Mouse (Mus musculus): ENCODE results near the gene Ints7.

Gene Ints7

DNA sequence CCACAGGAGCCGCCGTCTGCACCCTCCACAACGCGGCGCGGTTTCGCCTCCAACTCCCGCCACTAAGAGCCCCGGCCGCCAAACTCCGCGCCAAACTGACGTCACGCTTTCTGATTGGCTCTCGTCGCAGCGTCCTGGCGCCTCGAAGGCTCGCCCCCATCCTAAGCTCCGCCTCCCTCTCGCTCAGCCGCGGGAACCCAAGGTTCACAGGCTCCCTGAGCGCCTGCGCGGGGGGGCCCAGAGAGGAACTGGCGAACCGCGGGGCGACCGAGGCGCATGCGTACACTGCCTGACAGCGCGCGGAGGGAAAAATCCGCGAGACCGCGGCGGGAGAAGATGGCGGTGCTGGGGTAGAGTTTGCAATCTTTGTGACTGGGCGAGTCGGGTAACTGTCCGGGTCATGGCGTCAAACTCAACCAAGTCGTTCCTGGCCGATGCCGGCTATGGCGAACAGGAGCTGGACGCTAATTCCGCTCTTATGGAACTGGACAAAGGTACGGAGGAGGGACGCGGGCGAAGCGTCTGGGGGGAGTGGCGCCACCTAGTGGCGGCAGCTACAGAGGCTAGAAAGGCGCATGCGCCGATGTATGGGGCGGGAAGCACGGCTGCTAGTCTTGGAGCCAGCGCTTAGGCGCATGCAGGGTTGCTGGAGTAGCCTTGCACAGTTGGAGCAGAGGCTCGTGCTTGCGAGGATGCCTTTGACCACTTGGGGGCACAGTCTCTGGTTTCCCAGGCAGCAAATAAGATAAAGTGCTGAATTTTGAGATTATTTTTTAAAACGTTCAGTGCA lies at the start of gene Ints7, which contains the start of gene Dtl:
TSS of gene Ints7 (plus strand) at position 179 of the 790 bp plus-strand sequence.
TSS of gene Dtl (minus strand) at position 87 of the 790 bp plus-strand sequence.
- DNase-seq (ENCODE audit: low read depth), result peak; percentile 100

DNA sequence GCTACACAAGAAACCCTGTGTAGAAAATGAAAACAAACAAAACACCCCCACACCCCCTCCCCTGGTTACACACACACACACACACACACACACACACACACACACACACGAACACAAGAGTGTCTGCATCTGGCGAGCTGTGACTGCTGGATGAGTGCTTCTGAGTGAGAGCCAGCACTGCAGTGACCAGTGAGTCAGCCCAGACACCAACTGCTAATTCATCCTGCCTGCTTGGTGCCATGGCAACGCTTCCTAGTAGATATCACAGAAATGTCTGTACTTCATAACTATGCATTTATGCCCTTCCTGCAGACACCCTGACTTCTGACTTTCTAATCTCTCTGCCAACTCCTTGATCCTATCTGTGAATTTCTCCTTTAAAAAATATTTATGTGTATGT lies 48.3 kb upstream of the Ints7 start:
- no peak for DNase-seq (ENCODE audit: low read depth)

DNA sequence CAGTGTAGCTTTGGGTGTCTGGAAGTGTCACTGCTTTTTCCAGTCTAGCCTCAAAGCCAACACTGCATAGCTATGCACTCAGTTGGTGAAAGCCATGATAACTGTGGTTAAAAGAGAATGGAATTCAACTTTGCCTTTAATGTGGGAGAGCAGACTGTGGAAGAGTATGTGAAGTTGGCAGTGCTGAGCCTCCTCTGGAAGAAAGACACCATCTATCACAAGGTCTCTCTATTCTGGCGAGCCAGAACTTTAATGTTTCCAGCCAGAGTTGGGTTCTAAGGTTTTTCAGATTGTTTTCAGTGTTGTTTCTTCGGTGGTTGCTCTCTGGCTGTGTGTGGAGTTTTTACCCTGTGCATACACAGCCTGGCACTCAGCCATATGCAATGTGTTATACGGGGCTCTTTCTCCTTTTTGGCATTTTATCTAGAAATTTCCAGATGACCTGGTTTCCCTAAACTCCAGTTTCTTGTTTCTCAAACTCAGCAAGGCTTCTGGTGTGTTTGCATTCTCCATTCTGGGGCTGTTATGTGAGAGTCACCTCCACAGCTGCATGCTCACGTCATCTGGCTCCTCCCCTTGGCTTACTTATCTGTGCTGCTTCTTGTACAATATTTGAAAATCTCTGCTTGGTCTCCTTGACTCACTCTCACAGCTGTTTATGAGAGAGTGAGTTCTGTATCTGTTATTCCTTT lies 47.4 kb upstream of the Ints7 start:
- DNase-seq (ENCODE audit: low read depth), result no peak

DNA sequence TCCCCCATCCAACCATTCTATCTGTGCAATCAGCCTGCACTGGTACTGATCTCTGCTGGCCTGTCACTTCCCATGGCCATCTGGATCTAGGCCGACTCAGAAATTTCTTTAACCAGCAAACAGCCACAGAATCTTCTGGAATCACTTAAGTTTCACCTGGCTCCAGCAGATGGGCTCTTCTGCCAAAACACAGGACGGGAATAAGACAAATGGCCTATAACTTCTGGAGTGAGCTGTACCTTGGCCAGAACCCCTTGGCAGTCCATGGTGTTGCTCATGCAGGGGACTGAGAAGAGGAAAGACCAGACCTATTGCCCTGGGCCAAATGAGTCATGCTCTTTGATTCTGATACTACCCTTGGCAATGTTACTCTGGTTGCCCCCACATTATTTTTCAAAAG lies 46.0 kb upstream of the Ints7 start:
- no peak for DNase-seq (ENCODE audit: low read depth)

DNA sequence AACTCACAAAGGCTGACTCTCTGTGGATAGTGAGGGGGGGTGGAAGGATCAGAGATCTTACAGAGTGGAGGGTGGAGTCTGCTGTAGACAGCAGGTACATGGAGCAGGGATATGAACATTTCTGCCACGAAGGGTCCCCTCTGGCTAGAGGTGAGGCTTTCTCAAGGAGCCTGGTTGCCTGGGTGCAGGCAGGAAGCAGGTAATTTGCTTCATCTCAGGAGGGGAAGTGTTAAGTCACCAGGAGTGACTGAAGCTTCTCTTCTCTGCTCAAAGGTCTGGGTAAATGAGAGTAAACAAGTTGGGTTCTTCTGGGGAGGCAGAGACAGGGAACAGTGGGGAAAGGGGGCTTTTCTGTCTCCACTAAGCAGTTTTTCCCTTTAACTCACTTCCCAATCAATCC lies 44.4 kb upstream of the Ints7 start:
- DNase-seq (ENCODE audit: low read depth), result no peak

DNA sequence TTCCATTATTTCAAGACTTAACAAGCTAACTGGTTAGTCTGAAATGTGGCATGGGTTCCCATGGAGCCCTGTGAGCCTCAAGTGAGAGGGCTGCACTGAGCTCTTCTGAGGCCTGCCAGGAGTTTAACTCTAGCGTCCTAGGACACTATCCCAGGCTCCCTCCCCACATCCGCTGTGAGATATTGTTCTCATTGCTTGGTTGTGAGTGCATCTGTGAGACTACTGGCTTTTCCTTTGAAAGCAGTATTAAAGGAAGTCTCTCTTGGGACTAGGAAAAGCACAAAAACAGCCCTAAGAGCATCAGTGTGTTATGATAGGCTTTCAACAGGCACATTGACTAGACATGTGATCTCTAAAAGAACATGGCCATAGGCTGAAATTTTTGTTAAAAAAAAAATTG lies 40.5 kb upstream of the Ints7 start:
- DNase-seq (ENCODE audit: low read depth), result no peak

DNA sequence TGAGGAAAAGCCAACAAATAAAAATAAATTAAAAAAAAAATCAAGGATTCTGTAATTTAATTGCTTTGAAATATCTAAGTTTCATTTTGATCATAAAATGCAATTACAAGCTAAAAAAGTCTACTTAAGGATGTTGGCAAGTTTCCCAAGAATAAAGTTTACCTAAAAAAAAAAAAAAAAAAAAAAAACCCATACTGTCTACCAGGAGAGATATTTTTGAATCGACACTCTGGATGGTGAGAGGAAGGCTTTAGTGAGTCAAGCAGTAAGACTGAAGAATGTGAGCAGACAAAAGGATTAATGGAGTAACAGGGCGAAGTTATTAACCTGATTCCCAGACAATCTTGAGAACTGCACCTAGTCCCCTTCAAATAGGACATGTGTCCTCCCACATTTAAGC lies 35.1 kb upstream of the Ints7 start:
- no peak for DNase-seq (ENCODE audit: low read depth)

DNA sequence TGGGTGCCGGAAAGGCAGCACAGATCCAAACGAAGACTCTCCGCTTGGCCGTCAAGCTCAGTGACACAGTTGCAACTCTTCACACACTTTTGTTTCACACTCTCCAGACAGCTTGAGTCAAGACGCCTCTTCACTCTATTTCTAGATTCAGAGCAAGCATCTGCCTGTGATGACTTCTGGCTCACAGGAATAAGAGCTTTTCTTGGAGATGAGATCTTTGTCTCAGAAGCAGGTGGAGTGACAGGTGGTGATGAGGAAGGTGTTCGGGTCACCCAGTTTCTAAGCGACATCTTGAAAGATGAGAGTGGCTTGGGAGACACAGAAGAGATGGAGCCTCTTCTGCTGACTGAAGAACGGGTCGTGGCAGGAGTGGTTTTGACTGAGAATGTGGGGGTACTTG lies 34.4 kb upstream of the Ints7 start:
- no peak for DNase-seq (ENCODE audit: low read depth)

DNA sequence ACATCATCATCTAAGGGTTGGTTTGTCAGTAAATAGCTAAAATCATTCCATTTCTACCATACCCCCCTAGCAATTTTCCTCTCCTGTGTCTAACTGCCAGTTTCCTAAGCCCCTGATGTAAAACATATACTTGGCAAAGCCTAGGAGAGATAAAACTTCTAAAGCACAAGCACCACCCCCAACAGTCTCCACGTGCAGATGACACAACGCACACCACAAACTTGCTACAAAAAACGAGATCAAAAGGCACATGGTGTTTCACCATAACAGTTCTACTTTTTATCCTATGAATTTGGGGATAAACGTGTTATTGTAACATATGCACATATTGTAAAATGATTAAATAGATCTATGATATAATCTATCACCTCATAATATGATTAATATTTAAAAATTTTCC lies 33.8 kb upstream of the Ints7 start:
- DNase-seq (ENCODE audit: low read depth), result no peak

DNA sequence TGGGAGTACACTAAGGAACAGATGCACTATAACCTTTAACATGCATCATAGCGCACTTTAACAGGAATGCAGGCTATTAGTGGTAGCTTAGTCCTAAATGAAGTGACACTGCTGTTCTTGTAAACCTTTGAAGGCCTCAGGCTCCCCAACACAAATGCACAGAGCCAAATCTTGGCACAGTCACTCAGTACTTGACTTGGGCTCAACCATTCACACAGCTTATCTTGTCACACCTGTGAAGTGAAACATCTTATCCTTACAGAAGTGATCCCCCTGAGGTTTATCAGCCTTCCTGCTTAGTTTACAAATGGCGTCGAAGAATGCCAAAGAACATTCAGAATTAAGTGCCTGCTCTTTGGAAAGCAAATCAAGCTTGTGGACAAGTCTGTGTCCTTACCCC lies 31.7 kb upstream of the Ints7 start:
- no peak for DNase-seq (ENCODE audit: low read depth)

DNA sequence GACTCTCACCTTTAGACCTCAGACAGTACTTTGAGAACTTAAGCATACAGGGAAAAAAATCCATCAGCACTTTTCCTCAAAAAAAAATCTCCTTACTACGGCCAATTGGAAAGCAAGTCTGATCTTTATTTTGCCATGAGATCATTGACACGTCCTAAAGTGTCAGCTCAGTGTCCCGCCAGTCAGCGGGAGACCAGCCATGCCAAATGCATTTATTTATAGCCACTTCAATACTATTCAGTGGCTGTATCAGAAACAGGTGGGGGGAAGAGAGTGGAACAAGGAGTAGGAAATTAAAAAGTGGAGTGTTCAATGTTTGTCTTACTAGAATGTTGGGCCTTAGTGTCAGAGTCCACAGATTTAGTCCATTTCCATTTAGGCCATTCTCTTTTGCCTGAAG lies 24.6 kb upstream of the Ints7 start:
- DNase-seq (ENCODE audit: low read depth), result no peak

DNA sequence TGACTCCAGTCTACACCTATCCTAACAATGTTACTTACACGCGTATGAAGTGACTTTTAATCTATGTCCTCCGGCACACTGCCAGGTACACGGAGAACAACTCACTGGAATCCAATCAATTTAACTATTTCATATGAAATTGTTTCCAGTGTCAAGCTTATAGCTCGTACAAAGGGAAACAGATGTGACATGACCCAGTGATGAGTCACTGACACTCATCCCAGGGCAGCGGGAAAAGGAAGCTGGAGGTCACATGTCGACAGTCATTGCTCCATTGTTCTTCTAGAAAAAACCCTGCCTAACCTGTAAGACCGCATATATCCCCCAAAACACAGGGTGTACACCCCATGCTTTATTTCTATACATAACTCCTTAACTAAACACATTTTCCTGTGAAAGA lies 18.3 kb upstream of the Ints7 start:
- no peak for DNase-seq (ENCODE audit: low read depth)

DNA sequence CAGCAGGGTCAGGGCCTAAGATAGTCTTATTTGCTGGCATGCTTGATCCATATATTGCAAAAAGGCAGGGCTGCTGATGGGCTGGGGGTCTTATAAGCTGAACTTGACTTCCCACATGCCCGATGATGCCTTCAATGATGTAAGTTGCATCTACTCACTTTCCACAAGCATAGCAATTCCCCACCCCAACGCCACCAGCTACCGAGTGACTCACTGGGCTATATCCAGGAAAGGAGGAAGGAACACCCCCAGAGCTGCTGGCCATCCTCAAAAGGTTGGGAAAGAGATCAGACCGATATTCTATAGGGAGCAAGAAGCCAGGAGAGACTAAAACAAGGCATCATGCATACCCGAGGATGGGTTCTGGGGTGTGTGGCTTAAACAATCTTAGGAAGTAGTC lies 15.7 kb upstream of the Ints7 start:
- no peak for DNase-seq (ENCODE audit: low read depth)

DNA sequence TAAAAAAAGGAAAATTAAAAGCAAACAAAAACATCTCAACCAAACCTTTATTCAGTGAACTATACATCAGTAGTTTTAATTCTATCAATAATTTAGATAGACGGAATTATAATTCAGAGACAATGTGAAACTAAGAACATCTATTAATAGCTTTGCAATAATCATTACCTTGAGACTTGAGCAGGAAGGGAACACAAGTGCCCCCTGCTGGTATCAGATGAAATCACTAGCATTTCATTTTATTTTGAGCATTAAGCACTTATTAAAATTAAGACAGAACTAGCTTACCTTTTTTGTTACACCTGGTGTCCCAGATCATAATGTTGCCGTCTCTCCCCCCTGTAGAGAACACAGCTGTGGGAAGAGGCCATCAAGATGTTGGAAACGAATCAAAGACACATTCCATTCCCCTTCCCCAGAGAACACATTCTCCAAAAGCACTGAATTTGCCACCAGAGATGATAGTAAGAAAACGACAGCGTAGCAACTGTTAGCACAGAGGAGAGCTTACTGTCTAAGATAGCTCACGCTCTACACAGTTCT lies 12.5 kb upstream of the Ints7 start:
- no peak for DNase-seq (ENCODE audit: low read depth)

DNA sequence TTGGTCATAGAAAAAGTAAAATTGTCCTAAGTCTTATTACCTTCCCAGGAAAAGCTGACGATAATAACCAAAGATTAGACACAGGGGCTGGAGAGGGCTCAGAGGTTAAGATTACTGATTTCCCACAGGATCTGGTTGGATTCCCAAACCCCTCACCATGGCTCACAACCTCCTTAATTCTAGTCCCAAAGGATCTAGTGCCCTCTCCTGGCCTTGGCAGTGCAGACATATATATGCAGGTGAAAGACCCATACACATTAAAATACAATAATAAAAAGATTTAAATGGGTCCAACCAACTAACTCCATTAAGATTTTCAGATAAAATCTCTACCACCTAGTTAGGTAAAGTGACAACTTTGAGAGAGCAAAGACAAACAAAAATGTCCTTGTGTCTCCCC lies 7.6 kb upstream of the Ints7 start:
- DNase-seq (ENCODE audit: low read depth), result no peak

DNA sequence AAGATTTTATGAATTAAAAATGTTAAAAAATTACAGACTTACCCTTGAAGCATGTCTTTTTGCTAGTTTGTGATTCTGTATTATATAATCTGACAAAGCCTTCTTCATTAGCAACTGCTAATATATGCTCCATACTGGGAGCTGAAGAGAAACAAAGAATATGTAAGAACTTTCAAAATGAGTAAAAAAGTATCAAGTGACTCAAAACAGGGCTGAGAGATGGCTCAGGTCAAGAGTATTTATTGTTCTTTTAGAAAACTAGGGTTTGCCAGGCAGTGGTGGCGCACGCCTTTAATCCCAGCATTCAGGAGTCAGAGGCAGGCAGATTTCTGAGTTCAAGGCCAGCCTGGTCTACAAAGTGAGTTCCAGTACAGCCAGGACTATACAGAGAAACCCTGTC lies 5.8 kb upstream of the Ints7 start:
- DNase-seq (ENCODE audit: low read depth), result no peak

DNA sequence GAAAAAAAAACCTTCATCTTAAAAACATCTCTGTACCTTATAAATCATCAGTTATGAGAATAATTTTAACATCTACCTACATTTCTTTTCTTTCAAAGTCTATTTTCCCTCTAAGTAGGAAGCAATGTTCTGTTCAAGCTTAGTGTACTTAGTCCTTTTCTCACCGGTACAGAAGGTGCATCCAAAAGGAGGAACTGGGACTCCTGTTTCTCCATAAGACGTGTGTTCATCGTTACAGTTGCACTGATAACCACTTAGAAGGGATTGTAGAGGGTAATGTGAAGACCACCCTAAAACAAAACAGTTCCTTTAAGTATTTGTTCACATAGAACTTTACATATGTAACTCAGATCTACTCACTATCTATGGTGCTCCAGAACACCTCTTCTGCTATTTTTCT lies 5.0 kb upstream of the Ints7 start:
- no peak for DNase-seq (ENCODE audit: low read depth)

DNA sequence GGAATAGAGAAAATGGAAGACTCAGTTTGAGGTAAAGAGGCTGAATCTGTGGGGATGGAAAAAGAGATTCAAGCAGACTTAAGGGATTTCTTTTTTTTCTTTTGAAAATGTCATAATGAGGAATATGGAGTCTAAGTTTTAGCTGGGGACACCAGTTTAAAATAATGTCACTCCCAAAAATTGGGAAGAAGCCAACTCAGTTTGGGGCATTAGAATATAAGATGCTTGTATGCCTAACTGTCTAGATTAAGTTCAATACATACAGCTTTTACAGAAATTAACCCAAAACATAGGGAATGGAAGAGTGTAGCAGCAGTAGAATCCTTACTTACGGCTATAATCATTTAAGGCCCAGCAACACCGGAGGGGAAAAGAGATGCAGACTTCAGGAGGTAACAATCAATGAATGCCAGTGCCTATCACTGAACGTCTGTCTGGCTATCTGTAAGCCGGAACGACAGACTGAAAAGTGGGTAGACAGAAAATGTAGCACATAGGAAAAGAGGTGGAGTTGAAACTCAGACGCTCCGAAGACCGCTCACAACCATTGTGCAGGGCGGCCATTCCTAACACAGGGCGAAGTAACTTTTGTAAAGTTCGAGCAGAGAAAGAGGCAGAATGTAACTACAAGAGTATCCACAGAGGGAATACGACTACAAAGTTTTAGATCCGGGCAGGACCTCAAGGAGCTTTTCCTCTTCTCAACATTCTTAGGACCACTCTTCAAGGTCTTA lies 1.4 kb upstream of the Ints7 start:
- DNase-seq (ENCODE audit: low read depth), result no peak

DNA sequence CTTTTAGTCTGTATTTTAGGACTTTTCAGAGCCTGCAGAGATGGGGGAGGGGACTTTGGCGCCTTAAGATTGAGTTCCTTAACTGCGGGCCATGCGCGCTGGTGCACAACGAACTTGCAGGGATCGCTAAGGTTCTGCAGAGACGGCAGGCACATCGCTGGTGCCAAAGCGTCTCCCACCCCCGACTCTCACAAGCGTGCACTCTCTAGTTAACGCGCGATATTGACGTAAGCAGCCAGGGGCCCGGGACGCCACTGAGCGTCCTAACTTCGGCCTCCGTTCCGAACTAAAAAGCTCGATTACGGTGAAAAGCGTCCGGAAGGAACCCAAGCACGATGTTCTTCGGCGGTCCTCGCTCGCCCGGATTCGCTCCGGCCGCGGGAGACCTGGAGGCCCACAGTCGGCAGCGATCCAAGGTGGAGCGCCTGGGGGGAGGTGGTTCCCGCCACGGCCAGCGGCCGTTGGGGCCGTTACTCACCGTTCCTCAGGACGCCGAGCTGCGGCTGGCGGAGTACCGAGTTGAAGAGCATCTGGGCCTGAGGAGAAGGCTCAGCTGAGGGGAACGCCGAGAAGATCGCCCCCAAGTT lies 472 bp upstream of the Ints7 start:
- peak; percentile 71 for DNase-seq (ENCODE audit: low read depth)

DNA sequence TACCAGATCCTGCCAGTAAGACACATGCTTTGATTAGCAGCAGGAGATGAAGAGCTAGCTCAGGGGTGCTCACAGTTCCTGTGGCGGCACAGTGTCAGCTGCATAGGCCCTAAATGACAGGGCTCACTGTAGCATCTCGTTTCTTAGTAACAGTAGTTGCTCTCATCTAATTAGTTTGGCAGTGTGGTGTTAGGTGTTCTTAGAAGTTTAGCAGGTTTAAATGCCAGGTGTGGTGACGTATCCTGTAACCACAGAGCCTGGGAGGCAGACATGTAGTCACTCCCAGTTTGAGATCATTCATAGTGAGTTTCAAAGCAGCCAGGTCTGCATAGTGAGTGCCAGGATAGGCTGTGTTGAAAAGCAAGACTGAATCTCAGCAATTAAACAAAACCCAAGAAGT lies 4.1 kb downstream of the Ints7 start:
- DNase-seq (ENCODE audit: low read depth), result no peak

DNA sequence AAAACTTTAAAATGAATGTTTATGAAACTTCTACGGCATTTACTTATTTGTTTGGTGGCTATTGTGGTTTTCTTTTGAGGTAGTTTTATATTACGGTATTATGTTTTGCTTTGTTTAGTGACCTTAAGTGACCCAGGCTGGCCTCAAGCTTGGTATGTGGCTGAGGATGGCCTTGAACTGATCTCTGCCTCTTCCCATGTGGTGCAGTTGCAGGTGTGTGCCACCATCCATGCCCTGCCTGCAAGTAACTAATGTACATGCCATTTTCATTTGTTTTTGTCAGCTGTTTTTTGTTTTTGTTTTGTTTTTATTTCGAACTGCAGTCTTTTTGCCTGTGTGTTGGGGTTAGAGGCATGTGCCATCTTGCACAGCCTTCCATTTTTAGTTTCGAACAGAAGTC lies 6.2 kb downstream of the Ints7 start:
- no peak for DNase-seq (ENCODE audit: low read depth)

DNA sequence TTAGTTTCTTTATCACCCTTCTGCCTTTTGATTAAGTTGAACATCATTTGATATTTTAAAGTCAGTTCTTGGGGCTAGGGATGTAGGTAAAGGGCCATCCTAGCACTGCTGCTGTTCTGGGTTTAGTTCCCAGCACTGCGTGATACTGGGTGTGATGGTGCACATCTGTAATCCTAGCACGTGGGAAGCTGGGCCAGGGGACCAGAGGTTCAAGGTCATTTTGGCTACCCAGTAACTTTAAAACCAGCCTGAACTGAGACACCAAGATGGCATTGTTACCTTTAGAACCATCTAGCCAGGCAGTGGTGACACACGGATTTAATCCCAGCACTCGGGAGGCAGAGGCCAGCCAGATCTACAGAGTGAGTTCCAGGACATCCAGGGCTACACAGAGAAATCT lies 8.4 kb downstream of the Ints7 start:
- DNase-seq (ENCODE audit: low read depth), result no peak
